Mouse (Mus musculus): Measurements from ENCODE around the gene Gbf1. TPM values are rescaled to one million over a fixed set of nuclear protein-coding genes. Genes with fewer than 3 reads are reported as not detected.

Gbf1 gene
- total and polyA plus RNA-seq, 3 experiments: 39.9 to 49.3 (median 40.0) TPM

GRCm38 (mm10) chr19:46324366-46324765 lies 172.1 kb downstream of the Gbf1 start:
- Histone ChIP-seq H3K4me1 (ENCODE audit: control insufficient read depth, insufficient read depth, low read length) (peaks cover 7% of the 10 kb centered on the region), H3K79me2 (replicated peaks; ENCODE audit: control insufficient read depth, insufficient read depth, low read length) (no peaks in the 10 kb centered on the region), H3K36me3 (ENCODE audit: control insufficient read depth, insufficient read depth, low read length) (no peaks in the 10 kb centered on the region), H3K4me3 (no peak overlapping the region), H3K9ac (ENCODE audit: low read depth, low read length) (no peak overlapping the region), H3K27me3 (ENCODE audit: control insufficient read depth, insufficient read depth, low read length) (peaks cover 4% of the 10 kb centered on the region; the same call in 1 of the 2 replicates), H3K27ac (no peak overlapping the region)
- WGBS: 59% methylated on average over 11 of the region's 11 CpGs
- intact Hi-C loops (cut with DNase I): no loop called here
- no peak for DNase-seq
- TF ChIP-seq CTCF (IDR thresholded peaks at IDR 0.05) (no peak), POLR2A (IDR thresholded peaks at IDR 0.05; ENCODE audit: insufficient read depth, low read depth, low read length) (no peak), EP300 (IDR thresholded peaks at IDR 0.05; ENCODE audit: insufficient read depth, low read depth, low read length) (no peak)

GRCm38 (mm10) chr19:46324918-46325317 lies 172.6 kb downstream of the Gbf1 start:
- no peak overlapping the region for H3K9ac ChIP-seq (ENCODE audit: low read depth, low read length)
- H3K4me3 ChIP-seq: no peak overlapping the region
- TF ChIP-seq CTCF (IDR thresholded peaks at IDR 0.05): no peak
- TF ChIP-seq POLR2A (IDR thresholded peaks at IDR 0.05; ENCODE audit: insufficient read depth, low read depth, low read length): no peak
- TF ChIP-seq EP300 (IDR thresholded peaks at IDR 0.05; ENCODE audit: insufficient read depth, low read depth, low read length): no peak
- no peaks in the 10 kb centered on the region for H3K79me2 ChIP-seq (replicated peaks; ENCODE audit: control insufficient read depth, insufficient read depth, low read length)
- peaks cover 3% of the 10 kb centered on the region; the same call in 1 of the 2 replicates for H3K27me3 ChIP-seq (ENCODE audit: control insufficient read depth, insufficient read depth, low read length)
- H3K4me1 ChIP-seq (ENCODE audit: control insufficient read depth, insufficient read depth, low read length): peaks cover 7% of the 10 kb centered on the region
- DNase-seq: no peak
- intact Hi-C loops (cut with DNase I): no loop called here
- no peak overlapping the region for H3K27ac ChIP-seq
- no peaks in the 10 kb centered on the region for H3K36me3 ChIP-seq (ENCODE audit: control insufficient read depth, insufficient read depth, low read length)
- WGBS: 49% methylated on average over 5 of the region's 5 CpGs

- peaks cover 1% of the 10 kb centered on the region; the same call in 1 of the 2 replicates for H3K27me3 ChIP-seq (ENCODE audit: control insufficient read depth, insufficient read depth, low read length)
- no peak for DNase-seq
These were observed 173.9 kb downstream of the Gbf1 start for GRCm38 (mm10) chr19:46326019-46326755.

GRCm38 (mm10) chr19:46326756-46327305 lies 174.5 kb downstream of the Gbf1 start, which contains the start of gene Psd:
Psd (minus strand) TSS chr19:46327156.
- 1% methylated on average over 35 of the region's 35 CpGs for WGBS
- DNase-seq: peak; percentile 53 to 74
- no peak within 1 kb of the TSS for H3K9ac ChIP-seq (ENCODE audit: low read depth, low read length)
- no peaks in the 10 kb centered on the region for H3K79me2 ChIP-seq (replicated peaks; ENCODE audit: control insufficient read depth, insufficient read depth, low read length)
- H3K36me3 ChIP-seq (ENCODE audit: control insufficient read depth, insufficient read depth, low read length): no peaks in the 10 kb centered on the region
- H3K27ac ChIP-seq: peak within 1 kb of the TSS; percentile 93
- TF ChIP-seq POLR2A (IDR thresholded peaks at IDR 0.05; ENCODE audit: insufficient read depth, low read depth, low read length): no peak
- no peak for TF ChIP-seq CTCF (IDR thresholded peaks at IDR 0.05)
- TF ChIP-seq EP300 (IDR thresholded peaks at IDR 0.05; ENCODE audit: insufficient read depth, low read depth, low read length): no peak
- intact Hi-C loops (cut with DNase I): no loop called here
- H3K4me3 ChIP-seq: peak within 1 kb of the TSS; percentile 69
- H3K27me3 ChIP-seq (ENCODE audit: control insufficient read depth, insufficient read depth, low read length): no peaks in the 10 kb centered on the region
- peaks cover 7% of the 10 kb centered on the region for H3K4me1 ChIP-seq (ENCODE audit: control insufficient read depth, insufficient read depth, low read length)

More at GRCm38 (mm10) chr19:46326019-46326755, 173.9 kb downstream of the Gbf1 start:
- Histone ChIP-seq H3K27ac (no peak overlapping the region), H3K9ac (ENCODE audit: low read depth, low read length) (no peak overlapping the region), H3K36me3 (ENCODE audit: control insufficient read depth, insufficient read depth, low read length) (no peaks in the 10 kb centered on the region), H3K79me2 (replicated peaks; ENCODE audit: control insufficient read depth, insufficient read depth, low read length) (no peaks in the 10 kb centered on the region), H3K4me3 (no peak overlapping the region; the same call in 1 of the 2 replicates), H3K4me1 (ENCODE audit: control insufficient read depth, insufficient read depth, low read length) (peaks cover 7% of the 10 kb centered on the region)
- WGBS: 8% methylated on average over 29 of the region's 29 CpGs
- TF ChIP-seq CTCF (IDR thresholded peaks at IDR 0.05) (no peak), POLR2A (IDR thresholded peaks at IDR 0.05; ENCODE audit: insufficient read depth, low read depth, low read length) (no peak)
- intact Hi-C loops (cut with DNase I): no loop called here

- Histone ChIP-seq H3K4me1 (ENCODE audit: control insufficient read depth, insufficient read depth, low read length) (peaks cover 7% of the 10 kb centered on the region), H3K9ac (ENCODE audit: low read depth, low read length) (no peak overlapping the region), H3K36me3 (ENCODE audit: control insufficient read depth, insufficient read depth, low read length) (no peaks in the 10 kb centered on the region), H3K79me2 (replicated peaks; ENCODE audit: control insufficient read depth, insufficient read depth, low read length) (no peaks in the 10 kb centered on the region), H3K27me3 (ENCODE audit: control insufficient read depth, insufficient read depth, low read length) (no peaks in the 10 kb centered on the region), H3K4me3 (peak overlapping the region; percentile 69), H3K27ac (peak overlapping the region; percentile 93)
- no peak for TF ChIP-seq POLR2A (IDR thresholded peaks at IDR 0.05; ENCODE audit: insufficient read depth, low read depth, low read length)
- no peak for TF ChIP-seq CTCF (IDR thresholded peaks at IDR 0.05)
- 23% methylated on average over 14 of the region's 14 CpGs for WGBS
- intact Hi-C loops (cut with DNase I): loop anchor here (1.0 kb wide), 2 partner anchors 11 to 23 kb away; partner anchors contain the start of genes Cuedc2 and Nfkb2
- DNase-seq: no peak
These were observed 175.3 kb downstream of the Gbf1 start for GRCm38 (mm10) chr19:46327531-46328064.
